9 mouse cellular contexts compared by ENCODE assay signal in genomic region chr10:77677562-77677961, GRCm38 (mm10). TPM values are rescaled to one million over a fixed set of nuclear protein-coding genes. Genes with fewer than 3 reads are reported as not detected.
DNase-seq lines count a peak whose midpoint lies in the region; ATAC-seq and TF ChIP-seq lines count a peak whose summit lies in the region.
"Had no signal": no experiment of that assay in that cellular context is flagged by ENCODE, and none has a peak within 500 bp of the region (broad histone marks: within the 10 kb centered on the region; RNA-seq: fewer than 3 reads in every experiment).

No protein-coding gene starts in this region.

- no peaks in the 10 kb centered on the region for H3K36me3 ChIP-seq in embryonic facial prominence, embryonic 14.5 days (ENCODE audit: control insufficient read depth, insufficient read depth, low read length)
- H3K36me3 ChIP-seq in limb, embryonic 13.5 days: no peaks in the 10 kb centered on the region
- H3K36me3 ChIP-seq in splenic B cell, adult 2 months (ENCODE audit: control insufficient read depth, insufficient read depth, low read length, poor library complexity, severe bottlenecking): no peaks in the 10 kb centered on the region

- TF ChIP-seq POLR2A in lung, adult 2 months (IDR thresholded peaks at IDR 0.05; ENCODE audit: borderline replicate concordance, extremely low read depth, low read depth, low read length): no peak

- H3K9me3 ChIP-seq in embryonic facial prominence, embryonic 14.5 days (ENCODE audit: control insufficient read depth, low read length): no peaks in the 10 kb centered on the region
- H3K9me3 ChIP-seq in limb, embryonic 13.5 days: no peaks in the 10 kb centered on the region

- peaks cover 25% of the 10 kb centered on the region for H3K27me3 ChIP-seq in embryonic facial prominence, embryonic 14.5 days (replicated peaks; ENCODE audit: control insufficient read depth, insufficient read depth, low read length)
- H3K27me3 ChIP-seq in limb, embryonic 13.5 days: peaks cover 53% of the 10 kb centered on the region
- H3K27me3 ChIP-seq in splenic B cell, adult 2 months (ENCODE audit: control insufficient read depth, insufficient read depth, low read length, poor library complexity, severe bottlenecking): peaks cover 2% of the 10 kb centered on the region; the same call in 1 of the 2 replicates

- peak; percentile 53; the same call in 1 of the 2 replicates for ATAC-seq in embryonic facial prominence, embryonic 14.5 days (ENCODE audit: low read depth)
- ATAC-seq in limb, embryonic 13.5 days (ENCODE audit: low FRiP score, low read depth): peak; percentile 31

- WGBS in embryonic facial prominence, embryonic 14.5 days: 0% methylated on average over 22 of the region's 35 CpGs
- 0% methylated on average over 35 of the region's 35 CpGs for WGBS in limb, embryonic 13.5 days
- WGBS in lung, adult 2 months: under 1% methylated on average over 35 of the region's 35 CpGs

- intact Hi-C loops in gastrocnemius, adult 2 months (cut with DNase I): no loop called here

- peaks cover 11% of the 10 kb centered on the region for H3K4me1 ChIP-seq in embryonic facial prominence, embryonic 14.5 days (ENCODE audit: control insufficient read depth, insufficient read depth, low read length)
- H3K4me1 ChIP-seq in limb, embryonic 13.5 days: peaks cover 33% of the 10 kb centered on the region
- H3K4me1 ChIP-seq in lung, adult 2 months (ENCODE audit: control insufficient read depth, insufficient read depth, low read length): no peaks in the 10 kb centered on the region

- TF ChIP-seq CTCF in gastrocnemius, adult 2 months (IDR thresholded peaks at IDR 0.05): no peak
- TF ChIP-seq CTCF in lung, adult 2 months (IDR thresholded peaks at IDR 0.05; ENCODE audit: insufficient read depth, low read length): no peak

- peak; percentile 32 to 47 for DNase-seq in layer of hippocampus, postnatal 10 days (ENCODE audit: low spot score in 2 of 2)
- DNase-seq in layer of hippocampus, adult 11-12 months (ENCODE audit: low spot score): no peak
- peak; percentile 51 for DNase-seq in embryonic facial prominence, embryonic 14.5 days (ENCODE audit: low spot score)
- peak; percentile 40 for DNase-seq in splenic B cell, adult 2 months (ENCODE audit: low read depth, low spot score)
- no peak for DNase-seq in urinary bladder, postnatal 25 days (ENCODE audit: low spot score)
- DNase-seq in gastrocnemius, adult 2 months: no peak
- no peak for DNase-seq in lung, adult 2 months

- peak overlapping the region; percentile 36 for H3K4me3 ChIP-seq in embryonic facial prominence, embryonic 14.5 days (ENCODE audit: low read depth, low read length)
- H3K4me3 ChIP-seq in limb, embryonic 13.5 days: peak overlapping the region; percentile 43
- H3K4me3 ChIP-seq in gastrocnemius, adult 2 months: no peak overlapping the region
- no peak overlapping the region for H3K4me3 ChIP-seq in lung, adult 2 months (replicated peaks; ENCODE audit: extremely low read depth, low read depth, low read length)

- H3K4me2 ChIP-seq in embryonic facial prominence, embryonic 14.5 days (ENCODE audit: low read depth, low read length): peak overlapping the region; percentile 67
- peak overlapping the region; percentile 81 for H3K4me2 ChIP-seq in limb, embryonic 13.5 days (replicated peaks)

- no peak overlapping the region for H3K27ac ChIP-seq in embryonic facial prominence, embryonic 14.5 days (replicated peaks; ENCODE audit: low read depth, low read length)
- no peak overlapping the region for H3K27ac ChIP-seq in limb, embryonic 13.5 days
- H3K27ac ChIP-seq in gastrocnemius, adult 2 months: no peak overlapping the region

- peak overlapping the region; percentile 32; the same call in 1 of the 2 replicates for H3K9ac ChIP-seq in embryonic facial prominence, embryonic 14.5 days (ENCODE audit: low read depth, low read length)
- H3K9ac ChIP-seq in limb, embryonic 13.5 days: peak overlapping the region; percentile 53

RNA-seq across cellular contexts. Expression of gene Tspear, which starts 8.8 kb away (rescaled TPM):
- not detected for total RNA-seq in layer of hippocampus, postnatal 10 days (2021)
- 1.0 and 1.3 TPM in 2 replicates for polyA plus RNA-seq in embryonic facial prominence, embryonic 14.5 days (2014; fragmentation: Nextera tagmentation; extraction: Ambion mirVana)
- polyA plus RNA-seq in limb, embryonic 13.5 days (2015; fragmentation: Nextera tagmentation; extraction: Ambion mirVana): 0.74 and 1.3 TPM in 2 replicates
- not detected for total RNA-seq in gastrocnemius, adult 2 months (2021)
- 0.06 and 0.43 TPM in 2 replicates for polyA plus RNA-seq in lung, adult 2 months (2012; rRNA removed)
- total RNA-seq: heart, postnatal 25 days had no signal

RNA-seq across cellular contexts. Expression of gene Gm19402, which starts 13.0 kb away (rescaled TPM):
- total RNA-seq in layer of hippocampus, postnatal 10 days (2021): not detected
- polyA plus RNA-seq in embryonic facial prominence, embryonic 14.5 days (2014; fragmentation: Nextera tagmentation; extraction: Ambion mirVana): not detected in 2 replicates
- not detected in 2 replicates for polyA plus RNA-seq in limb, embryonic 13.5 days (2015; fragmentation: Nextera tagmentation; extraction: Ambion mirVana)
- not detected for total RNA-seq in gastrocnemius, adult 2 months (2021)
- polyA plus RNA-seq in lung, adult 2 months (2012; rRNA removed): not detected in 2 replicates
- total RNA-seq: heart, postnatal 25 days had no signal

RNA-seq across cellular contexts. Expression of gene Gm9508, which starts 19.5 kb away (rescaled TPM):
- total RNA-seq in layer of hippocampus, postnatal 10 days (2021): not detected
- polyA plus RNA-seq in embryonic facial prominence, embryonic 14.5 days (2014; fragmentation: Nextera tagmentation; extraction: Ambion mirVana): not detected in 2 replicates
- not detected in 2 replicates for polyA plus RNA-seq in limb, embryonic 13.5 days (2015; fragmentation: Nextera tagmentation; extraction: Ambion mirVana)
- not detected for total RNA-seq in gastrocnemius, adult 2 months (2021)
- polyA plus RNA-seq in lung, adult 2 months (2012; rRNA removed): not detected in 2 replicates
- total RNA-seq: heart, postnatal 25 days had no signal

RNA-seq across cellular contexts. Expression of gene Gm10272, which starts 28.9 kb away (rescaled TPM):
- total RNA-seq in layer of hippocampus, postnatal 10 days (2021): not detected
- polyA plus RNA-seq in embryonic facial prominence, embryonic 14.5 days (2014; fragmentation: Nextera tagmentation; extraction: Ambion mirVana): not detected in 2 replicates
- not detected in 2 replicates for polyA plus RNA-seq in limb, embryonic 13.5 days (2015; fragmentation: Nextera tagmentation; extraction: Ambion mirVana)
- not detected for total RNA-seq in gastrocnemius, adult 2 months (2021)
- not detected in 2 replicates for polyA plus RNA-seq in lung, adult 2 months (2012; rRNA removed)
- total RNA-seq: heart, postnatal 25 days had no signal

RNA-seq across cellular contexts. Expression of gene Gm10024, which starts 33.7 kb away (rescaled TPM):
- not detected for total RNA-seq in layer of hippocampus, postnatal 10 days (2021)
- polyA plus RNA-seq in embryonic facial prominence, embryonic 14.5 days (2014; fragmentation: Nextera tagmentation; extraction: Ambion mirVana): 0.57 TPM in 1 of 2 replicates, not detected in the other
- polyA plus RNA-seq in limb, embryonic 13.5 days (2015; fragmentation: Nextera tagmentation; extraction: Ambion mirVana): 0.51 TPM in 1 of 2 replicates, not detected in the other
- total RNA-seq in gastrocnemius, adult 2 months (2021): not detected
- polyA plus RNA-seq in lung, adult 2 months (2012; rRNA removed): not detected in 2 replicates
- total RNA-seq: heart, postnatal 25 days had no signal

Comparison
In these comparisons a context has a peak if more than half of its experiments do, and no peak if none do; other contexts are left out.
1. DNase-seq: peak in layer of hippocampus, postnatal 10 days (2 of 2), embryonic facial prominence, embryonic 14.5 days (single experiment) and splenic B cell, adult 2 months (single experiment); none in layer of hippocampus, adult 11-12 months (single experiment), urinary bladder, postnatal 25 days (single experiment), gastrocnemius, adult 2 months (single experiment) and lung, adult 2 months (single experiment).
2. H3K4me3 ChIP-seq: peak in embryonic facial prominence, embryonic 14.5 days (single experiment) and limb, embryonic 13.5 days (single experiment); none in gastrocnemius, adult 2 months (single experiment) and lung, adult 2 months (single experiment).